Mouse (Mus musculus) lung, adult 18-20 months (tissue): ENCODE measurements around the gene March1.

Experiments used
- DNase-seq, 2 experiments: peaks; one replicate each; pipeline ENCODE4 v3.0.0; 2022; ENCODE audit warnings: mixed read lengths in 2 of 2

Gene March1

GRCm38 (mm10) chr8:66033651-66034050, 416.0 kb downstream of the March1 start:
- DNase-seq: no peak

GRCm38 (mm10) chr8:66034429-66034828, 416.7 kb downstream of the March1 start:
- DNase-seq: no peak

DNA sequence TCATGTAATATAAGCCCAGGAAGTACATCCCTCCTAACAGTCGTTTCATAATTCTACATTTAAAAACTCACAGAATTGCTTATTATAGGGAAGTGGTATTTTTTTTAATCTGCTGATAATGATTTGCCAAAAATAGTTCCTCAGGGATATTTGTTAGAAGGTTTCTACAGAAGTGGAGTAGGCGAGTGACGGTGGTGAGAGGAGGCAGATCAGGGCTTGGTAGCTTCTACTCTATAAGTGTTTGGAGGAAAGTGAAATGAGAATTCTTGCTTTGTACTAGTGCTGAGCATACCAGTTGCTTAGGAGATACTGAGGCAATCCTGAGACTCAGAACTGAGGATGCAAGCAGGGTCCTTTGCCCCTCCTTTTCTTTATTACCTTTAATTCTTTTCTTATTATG, 476.5 kb downstream of the March1 start:
- DNase-seq: no peak

DNA sequence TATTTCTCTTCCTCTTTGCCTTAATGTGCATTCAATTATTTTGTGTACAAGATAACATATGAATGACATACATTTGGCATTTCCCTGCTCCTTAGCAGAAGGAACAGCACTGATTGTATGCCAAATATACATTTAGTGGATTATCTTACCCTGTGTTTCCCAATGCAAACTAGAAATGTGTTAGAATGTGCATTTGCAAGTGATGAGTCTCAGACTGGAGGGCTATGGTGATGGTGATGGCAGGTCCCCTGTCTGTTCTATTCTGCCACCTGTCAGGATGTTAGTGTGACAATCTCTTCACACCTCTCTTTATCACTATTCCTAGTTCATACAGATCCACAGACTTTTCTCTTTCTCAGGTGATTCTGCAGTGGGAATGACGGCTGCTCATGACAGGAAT, 480.4 kb downstream of the March1 start:
- no peak for DNase-seq

GRCm38 (mm10) chr8:66119294-66119693, 501.6 kb downstream of the March1 start:
- no peak for DNase-seq

- no peak for DNase-seq
Measured at GRCm38 (mm10) chr8:66159648-66160047, 541.9 kb downstream of the March1 start.

DNA sequence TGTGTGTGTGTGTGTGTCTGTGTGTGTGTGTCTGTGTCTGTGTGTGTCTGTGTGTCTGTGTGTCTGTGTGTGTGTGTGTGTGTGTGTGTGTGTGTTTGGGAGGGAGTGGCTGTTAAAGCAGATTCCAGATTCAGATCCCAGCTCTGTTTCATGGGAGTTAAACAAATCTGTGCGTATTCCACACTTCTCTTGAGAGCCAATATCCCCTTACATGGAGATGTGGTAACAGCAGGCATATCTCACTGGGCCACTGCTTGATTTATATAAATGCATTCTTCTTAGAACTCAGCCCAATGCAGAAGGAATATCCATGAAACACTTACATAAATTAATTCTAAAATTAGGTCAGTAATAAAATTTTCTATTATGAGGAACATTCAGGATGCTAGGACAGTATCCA, 549.1 kb downstream of the March1 start:
- no peak for DNase-seq

GRCm38 (mm10) chr8:66167405-66168173, 549.9 kb downstream of the March1 start:
- no peak for DNase-seq

- no peak for DNase-seq
Measured at GRCm38 (mm10) chr8:66179336-66179735, 561.6 kb downstream of the March1 start.

DNA sequence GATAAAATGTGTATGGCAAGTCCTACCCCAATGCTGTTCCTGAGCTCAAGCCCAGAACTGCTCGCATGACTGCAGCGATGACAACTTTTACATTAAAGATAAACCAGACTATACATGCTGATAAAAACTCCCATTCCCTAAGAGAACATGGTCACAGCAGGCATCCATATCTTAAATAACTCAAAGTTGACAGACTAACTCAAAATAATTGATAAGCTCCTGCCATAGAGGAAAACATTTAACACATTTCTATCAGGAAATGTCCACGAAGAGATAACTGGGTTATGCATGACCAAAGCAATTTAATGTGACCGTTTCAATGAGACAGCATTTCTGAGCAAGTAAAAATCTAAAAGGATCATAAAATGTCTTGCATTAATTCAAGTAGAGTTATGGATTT, 563.6 kb downstream of the March1 start:
- no peak for DNase-seq

DNA sequence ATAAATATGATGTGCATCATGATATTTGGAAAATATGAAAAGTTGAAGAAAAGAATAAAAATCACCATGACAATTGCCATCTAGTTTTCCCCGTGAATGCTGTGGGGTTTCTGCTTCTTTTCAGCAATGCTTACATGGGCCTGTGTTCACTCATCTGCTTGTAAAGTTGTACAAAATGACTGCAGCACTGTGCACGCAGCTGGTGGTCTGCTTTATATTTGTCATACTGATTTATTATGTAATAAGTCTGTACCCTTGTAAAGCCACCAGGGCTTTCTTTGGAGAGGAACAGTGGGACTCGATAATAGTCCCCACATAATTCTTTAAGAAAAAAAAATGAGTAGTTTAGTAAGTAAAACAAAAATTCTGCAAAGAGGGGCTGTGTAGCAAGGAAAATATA, 564.6 kb downstream of the March1 start:
- no peak for DNase-seq

DNA sequence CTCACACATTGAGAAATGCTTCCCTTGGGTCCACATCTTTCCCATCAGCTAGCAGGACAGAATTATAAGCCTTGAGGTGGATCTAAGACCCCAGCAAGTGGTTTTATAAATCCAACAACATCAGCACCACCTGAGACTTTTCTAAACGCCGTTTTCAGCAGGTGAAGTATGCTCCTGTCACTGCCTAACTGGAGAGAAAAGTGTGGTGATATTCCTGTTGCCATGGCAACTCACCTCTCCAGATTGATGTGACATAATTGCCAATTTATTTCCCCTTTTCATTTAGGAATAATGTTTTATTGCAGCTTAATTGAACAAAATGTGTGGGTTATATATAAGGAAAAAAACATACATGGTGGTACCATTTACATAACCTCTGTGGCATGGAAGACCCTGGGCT, 565.8 kb downstream of the March1 start:
- no peak for DNase-seq

DNA sequence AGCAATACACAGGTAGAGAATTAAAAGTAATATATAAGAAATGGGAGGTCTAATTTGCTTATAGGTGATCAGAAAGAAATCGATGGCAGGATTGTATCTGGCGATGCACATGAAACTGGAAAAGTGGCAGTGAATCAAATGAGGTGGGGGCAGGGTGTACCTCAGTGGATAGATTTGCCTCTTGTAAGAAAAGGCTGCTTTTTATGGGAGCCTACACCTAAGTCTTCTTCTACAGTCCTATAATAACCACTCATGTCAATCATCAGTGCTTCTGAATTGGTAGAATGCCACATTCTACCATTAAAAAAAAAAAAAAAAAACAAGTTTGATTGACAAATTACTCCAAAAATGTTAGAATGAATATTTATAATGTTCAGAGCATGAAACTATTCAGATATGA, 567.5 kb downstream of the March1 start:
- no peak for DNase-seq

DNA sequence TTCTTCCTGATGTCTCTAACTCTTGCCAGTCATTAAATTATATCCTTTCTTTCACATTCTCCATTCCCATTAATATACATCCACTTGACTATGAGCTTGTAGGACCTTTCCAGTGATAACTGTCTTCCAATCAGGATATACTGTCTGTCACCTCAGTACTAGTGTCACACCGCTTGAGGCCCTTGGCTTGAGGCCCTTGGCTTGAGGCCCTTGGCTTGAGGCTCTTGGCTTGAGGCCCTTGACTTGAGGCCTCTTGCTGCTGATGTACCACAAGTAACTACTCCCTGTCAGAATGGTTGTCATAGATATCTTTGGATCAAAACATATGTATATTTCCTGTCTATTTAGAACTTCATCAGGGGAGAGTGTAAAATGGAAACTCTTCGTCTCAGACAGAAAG, 576.7 kb downstream of the March1 start:
- DNase-seq: no peak

DNA sequence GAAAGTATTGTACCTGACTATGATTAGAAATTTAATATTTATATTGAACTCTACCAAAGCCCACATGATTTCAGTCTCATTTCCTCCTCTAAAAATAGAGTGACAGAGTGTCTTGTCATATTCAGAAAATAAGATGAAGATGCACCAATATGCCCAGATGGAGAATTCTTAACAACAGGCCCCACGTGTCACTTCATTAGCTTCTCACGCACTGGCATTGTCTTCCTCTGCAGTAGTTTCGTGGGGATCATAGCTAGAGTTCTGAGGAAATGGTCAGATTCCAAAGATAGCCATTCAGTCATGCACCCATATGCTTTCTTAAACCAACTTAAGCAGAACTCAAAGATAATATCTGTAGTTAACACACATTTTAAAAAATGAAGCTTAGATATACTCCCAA, 582.5 kb downstream of the March1 start:
- no peak for DNase-seq

DNA sequence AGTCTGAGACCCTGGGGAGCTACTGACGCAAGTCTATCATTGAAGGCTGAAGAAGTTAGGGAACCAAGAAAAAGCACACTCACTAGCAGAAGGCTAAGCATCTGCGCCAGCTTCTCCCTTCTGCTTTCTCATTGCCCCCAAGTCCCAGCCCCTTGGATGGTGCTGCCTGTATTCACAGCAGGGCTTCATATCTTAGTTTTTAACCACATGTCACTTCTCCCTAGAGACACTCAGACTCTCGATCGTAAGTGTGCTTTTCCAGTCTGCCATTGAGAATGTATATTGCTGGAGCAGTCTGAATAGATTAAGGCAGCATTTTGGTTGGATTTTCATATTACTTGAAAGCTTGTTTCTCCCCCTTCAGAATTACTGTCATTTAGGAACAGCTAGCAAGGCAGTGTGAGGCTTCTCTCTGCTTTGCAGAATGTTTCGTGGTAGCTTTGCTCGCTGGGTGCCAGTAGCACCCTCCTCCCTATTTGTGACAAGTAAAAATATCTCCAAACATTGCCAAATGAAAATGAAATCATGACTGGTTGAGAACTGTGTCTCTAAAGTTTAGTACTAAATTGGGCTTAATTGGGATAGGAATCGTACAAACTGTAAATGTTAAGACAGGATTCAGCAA, 586.2 kb downstream of the March1 start:
- no peak for DNase-seq

GRCm38 (mm10) chr8:66209553-66209952, 591.9 kb downstream of the March1 start:
- DNase-seq: no peak

DNA sequence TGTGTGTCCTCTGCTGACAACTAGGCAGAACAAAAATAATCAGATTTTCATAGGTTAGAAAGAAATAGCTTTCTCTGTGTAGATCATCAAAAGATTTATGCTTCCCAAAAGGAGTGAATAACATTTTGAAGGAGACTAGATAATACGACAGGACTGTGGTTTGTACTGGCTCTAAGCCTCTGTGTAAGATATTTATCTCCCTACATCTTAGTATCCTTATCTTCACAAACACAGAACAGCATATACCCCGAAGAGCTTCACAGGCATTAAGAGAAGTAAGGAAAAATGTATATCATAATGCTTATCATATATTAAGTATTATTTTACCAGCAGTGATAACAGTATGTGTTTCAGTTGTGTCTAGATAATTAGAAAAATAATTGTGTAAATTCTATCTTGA, 592.6 kb downstream of the March1 start:
- DNase-seq: no peak

DNA sequence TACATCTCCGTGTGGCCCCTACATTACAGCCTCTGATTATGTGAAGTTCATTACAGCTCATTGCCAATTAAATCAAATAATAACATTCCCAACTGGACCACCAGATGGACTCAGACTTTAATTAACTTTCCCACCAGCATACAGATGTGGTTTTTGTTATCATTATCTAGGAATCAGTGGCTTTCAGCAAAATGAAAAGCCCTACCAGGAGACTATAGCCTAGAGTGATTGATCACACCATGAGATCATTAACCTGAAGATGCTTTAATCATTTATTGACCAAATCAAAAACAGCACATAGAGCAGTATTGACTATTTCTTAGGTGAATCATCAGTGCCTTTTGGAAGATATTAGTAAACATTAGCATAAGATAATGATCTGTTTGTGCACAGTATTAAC, 602.3 kb downstream of the March1 start:
- no peak for DNase-seq

GRCm38 (mm10) chr8:66229931-66230330, 612.2 kb downstream of the March1 start:
- no peak for DNase-seq

GRCm38 (mm10) chr8:66269546-66269945, 651.8 kb downstream of the March1 start:
- no peak for DNase-seq

DNA sequence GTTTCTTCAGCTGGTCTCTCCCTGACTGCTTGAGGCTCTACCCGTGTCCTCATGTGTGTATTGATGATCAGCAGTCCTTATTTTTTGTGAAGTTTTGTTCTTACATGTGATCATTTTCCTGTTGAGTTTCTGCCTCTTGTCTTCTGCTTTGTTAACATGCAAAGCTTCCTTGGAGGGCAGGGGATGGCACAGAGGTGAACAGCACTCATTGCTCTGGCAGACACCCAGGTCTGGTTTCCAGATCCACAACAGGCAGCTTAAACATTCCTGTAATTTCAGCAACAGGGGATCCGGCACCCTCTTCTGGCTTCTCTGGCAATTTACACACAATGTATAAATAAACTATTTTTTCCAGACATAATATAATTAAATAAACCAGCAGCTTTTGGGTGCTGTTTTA, 652.4 kb downstream of the March1 start:
- DNase-seq: no peak

DNA sequence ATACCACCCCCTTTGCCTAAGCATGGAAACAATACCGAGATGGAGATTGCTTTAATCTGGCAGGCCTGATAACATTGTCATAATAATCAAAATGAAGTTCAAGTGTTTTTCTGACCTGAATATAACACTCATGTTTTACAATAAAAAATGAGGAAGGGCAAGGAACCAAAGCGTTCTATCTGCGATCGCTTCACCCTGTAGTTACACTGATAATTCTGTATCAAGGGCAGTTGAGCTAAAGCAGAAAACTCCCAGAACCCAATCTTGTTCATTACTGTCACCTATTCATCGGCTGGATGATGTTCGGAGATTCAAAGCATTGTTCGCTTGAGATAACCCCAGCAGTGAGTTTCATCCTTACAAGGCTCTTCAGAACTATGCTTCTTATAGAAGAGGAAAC, 700.1 kb downstream of the March1 start:
- no peak for DNase-seq

DNA sequence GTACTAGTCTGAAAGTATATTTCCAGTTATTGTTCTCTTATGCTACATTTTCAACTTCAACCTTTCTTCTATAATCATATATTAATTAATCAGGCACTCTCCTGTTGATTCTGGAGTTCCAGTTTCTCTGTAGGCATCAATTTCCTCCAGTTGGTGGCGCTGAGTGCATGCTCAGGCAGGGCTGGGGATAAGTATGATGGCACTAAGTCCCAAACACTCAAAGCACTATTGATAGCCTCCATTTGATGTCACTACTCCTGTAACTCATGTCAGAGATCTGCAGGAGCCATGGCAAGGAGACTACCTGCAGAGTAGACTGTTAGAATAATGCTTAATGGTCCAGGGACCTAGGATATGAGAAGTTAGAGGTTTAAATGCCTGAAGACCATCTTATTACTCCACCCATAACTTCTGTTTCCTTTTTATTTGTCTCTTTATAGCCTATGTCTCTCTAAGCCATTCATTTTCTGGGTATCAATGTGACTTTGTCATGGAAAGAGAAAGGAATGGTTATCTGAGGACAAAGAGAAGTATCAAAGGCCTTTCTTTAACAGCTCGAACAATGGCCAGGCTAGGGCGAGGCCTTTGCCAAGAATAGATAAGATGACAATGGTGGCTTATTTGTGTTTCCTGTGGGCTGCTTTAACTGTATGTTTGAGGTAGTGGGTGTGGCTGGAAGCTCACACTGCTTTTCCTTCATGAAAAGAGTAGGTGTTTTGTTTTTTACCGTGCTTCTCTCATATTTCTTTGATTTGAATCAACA, 705.5 kb downstream of the March1 start:
- DNase-seq: peak in 1 of 2 experiments; percentile 24
